Mouse (Mus musculus): Measurements from ENCODE around the gene Capn8. TPM values are rescaled to one million over a fixed set of nuclear protein-coding genes. Genes with fewer than 3 reads are reported as not detected.
A peak's percentile ranks its signal among the peaks of the same experiment; 100 is the strongest.
"Not testable (repeated sequence)": the region's sequence is repeated elsewhere in the genome, so short reads cannot be mapped to it uniquely, and the experiment has no call there.

The Capn8 gene
- polyA plus RNA-seq, 1 experiment from 2014 or later = not detected

DNA sequence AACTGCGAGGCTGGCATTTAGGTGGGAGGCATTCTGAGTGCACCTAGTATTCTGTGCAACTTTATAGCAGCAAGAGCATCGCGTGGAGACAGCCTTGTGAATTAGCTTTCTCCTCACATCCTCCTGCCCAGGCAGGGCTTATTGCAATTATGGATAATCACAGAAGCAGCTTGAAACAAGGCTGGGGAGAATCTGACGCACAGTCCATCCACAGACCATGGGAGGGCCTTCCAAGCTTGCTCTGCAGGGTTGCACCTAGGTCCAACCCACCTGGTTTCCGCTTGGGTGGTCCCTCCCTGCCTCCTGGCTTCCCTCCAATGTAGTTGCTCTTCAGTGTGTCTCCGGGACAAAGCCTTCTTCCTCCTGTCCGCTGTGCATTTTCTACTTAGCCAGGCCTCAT is 74.2 kb downstream of the Capn8 start:
- no peaks in the 10 kb centered on the region for H3K9me3 ChIP-seq (replicated peaks; ENCODE audit: control insufficient read depth, low read length)
- H3K36me3 ChIP-seq (replicated peaks; ENCODE audit: control insufficient read depth, insufficient read depth, low read depth, low read length) = no peaks in the 10 kb centered on the region
- H3K27ac ChIP-seq (replicated peaks; ENCODE audit: low read depth, low read length) = no peak overlapping the region
- H3K4me3 ChIP-seq (ENCODE audit: low read depth, low read length) = no peak overlapping the region
- DNase-seq (ENCODE audit: low spot score) (peak; percentile 16), ATAC-seq (replicated peaks; ENCODE audit: insufficient number of reproducible peaks, low FRiP score, low TSS enrichment, low read depth) (no peak)
- 54% methylated on average over 7 of the region's 7 CpGs for WGBS
- H3K9ac ChIP-seq (replicated peaks; ENCODE audit: low read length) = no peak overlapping the region
- H3K27me3 ChIP-seq (ENCODE audit: control insufficient read depth, insufficient read depth, low read length) = no peaks in the 10 kb centered on the region
- no peaks in the 10 kb centered on the region; the same call in 1 of the 2 replicates for H3K4me1 ChIP-seq (ENCODE audit: control insufficient read depth, insufficient read depth, low read length)
- H3K4me2 ChIP-seq (ENCODE audit: low read depth, low read length) = no peak overlapping the region

DNA sequence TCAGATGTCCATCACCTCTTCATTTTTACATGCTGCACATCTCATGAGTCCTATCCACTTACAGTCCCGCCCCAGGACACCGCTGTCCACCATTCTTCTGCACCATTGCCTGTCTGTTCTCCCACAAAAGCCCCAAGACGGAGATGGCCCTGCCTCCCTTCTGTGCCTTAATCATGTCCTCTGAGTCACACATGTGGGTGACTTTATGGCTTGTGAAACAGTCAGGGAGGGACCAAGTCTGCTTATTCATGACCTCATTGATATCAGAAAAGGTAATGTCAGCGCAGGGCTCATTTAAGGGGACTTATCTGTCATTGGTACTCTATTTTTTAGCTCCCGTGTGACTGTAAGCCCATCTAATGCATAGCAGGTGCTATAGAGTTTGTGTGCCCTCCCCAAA is 74.6 kb downstream of the Capn8 start:
- H3K27me3 ChIP-seq (ENCODE audit: control insufficient read depth, insufficient read depth, low read length) = no peaks in the 10 kb centered on the region
- no peaks in the 10 kb centered on the region for H3K9me3 ChIP-seq (replicated peaks; ENCODE audit: control insufficient read depth, low read length)
- H3K4me3 ChIP-seq (ENCODE audit: low read depth, low read length) = no peak overlapping the region
- H3K36me3 ChIP-seq (replicated peaks; ENCODE audit: control insufficient read depth, insufficient read depth, low read depth, low read length) = no peaks in the 10 kb centered on the region
- DNase-seq (ENCODE audit: low spot score) (no peak), ATAC-seq (replicated peaks; ENCODE audit: insufficient number of reproducible peaks, low FRiP score, low TSS enrichment, low read depth) (no peak)
- 82% methylated on average over 5 of the region's 5 CpGs for WGBS
- no peak overlapping the region for H3K4me2 ChIP-seq (ENCODE audit: low read depth, low read length)
- H3K4me1 ChIP-seq (ENCODE audit: control insufficient read depth, insufficient read depth, low read length) = no peaks in the 10 kb centered on the region; the same call in 1 of the 2 replicates
- H3K9ac ChIP-seq (replicated peaks; ENCODE audit: low read length) = no peak overlapping the region
- H3K27ac ChIP-seq (replicated peaks; ENCODE audit: low read depth, low read length) = no peak overlapping the region

DNA sequence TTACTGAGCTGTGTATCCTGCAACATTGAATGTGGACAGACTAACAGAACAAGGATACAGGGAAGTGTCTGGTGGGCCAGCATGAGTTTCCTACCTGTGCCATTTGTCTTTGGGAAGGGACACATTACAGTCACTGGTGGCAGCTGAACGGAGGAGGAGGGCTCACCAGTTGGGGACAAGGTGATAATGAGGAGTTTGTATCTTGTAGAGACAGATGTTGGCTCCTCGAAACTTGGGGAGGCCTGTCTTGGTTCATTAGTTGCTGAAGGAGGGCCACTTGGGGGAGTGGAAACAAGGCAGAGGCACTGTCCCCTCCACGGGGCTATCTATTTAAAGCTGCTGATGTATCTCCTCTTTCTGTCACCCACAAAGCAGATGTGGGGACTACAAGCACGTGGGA is 75.3 kb downstream of the Capn8 start:
- no peak for ATAC-seq (replicated peaks; ENCODE audit: insufficient number of reproducible peaks, low FRiP score, low TSS enrichment, low read depth)
- no peaks in the 10 kb centered on the region; the same call in 1 of the 2 replicates for H3K4me1 ChIP-seq (ENCODE audit: control insufficient read depth, insufficient read depth, low read length)

DNA sequence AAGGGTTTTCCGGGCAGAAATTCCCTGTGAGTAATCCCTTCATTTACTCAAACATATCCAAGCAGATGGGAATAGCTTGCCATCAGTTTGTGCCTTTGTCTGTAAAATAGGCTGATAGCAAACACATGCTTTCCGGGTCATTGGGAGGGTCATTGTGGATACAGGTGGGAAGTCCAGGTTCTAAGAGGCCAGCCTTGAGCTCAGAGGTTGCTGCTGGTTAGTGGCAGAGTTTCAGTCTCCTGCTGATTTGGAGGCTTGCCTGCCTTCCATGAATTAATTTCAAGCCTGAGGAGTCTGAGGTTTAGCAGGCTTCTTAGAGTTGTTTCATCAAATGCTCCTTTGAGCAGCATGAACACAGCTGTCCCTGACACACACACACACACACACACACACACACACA is 78.0 kb downstream of the Capn8 start:
- H3K4me2 ChIP-seq (ENCODE audit: low read depth, low read length) = no peak overlapping the region
- no peak overlapping the region for H3K27ac ChIP-seq (replicated peaks; ENCODE audit: low read depth, low read length)
- ATAC-seq (replicated peaks; ENCODE audit: insufficient number of reproducible peaks, low FRiP score, low TSS enrichment, low read depth) = no peak
- no peaks in the 10 kb centered on the region for H3K27me3 ChIP-seq (ENCODE audit: control insufficient read depth, insufficient read depth, low read length)
- H3K36me3 ChIP-seq (replicated peaks; ENCODE audit: control insufficient read depth, insufficient read depth, low read depth, low read length) = no peaks in the 10 kb centered on the region
- H3K9ac ChIP-seq (replicated peaks; ENCODE audit: low read length) = no peak overlapping the region
- 43% methylated on average over 2 of the region's 2 CpGs for WGBS
- peak; percentile 46 for DNase-seq (ENCODE audit: low spot score)
- no peaks in the 10 kb centered on the region; the same call in 1 of the 2 replicates for H3K4me1 ChIP-seq (ENCODE audit: control insufficient read depth, insufficient read depth, low read length)
- no peaks in the 10 kb centered on the region for H3K9me3 ChIP-seq (replicated peaks; ENCODE audit: control insufficient read depth, low read length)
- H3K4me3 ChIP-seq (ENCODE audit: low read depth, low read length) = no peak overlapping the region

More for the DNA sequence above, 75.3 kb downstream of the Capn8 start:
- 68% methylated on average over 4 of the region's 4 CpGs for whole genome bisulfite sequencing
- Histone ChIP-seq H3K4me3 (ENCODE audit: low read depth, low read length) (no peak overlapping the region), H3K4me2 (ENCODE audit: low read depth, low read length) (no peak overlapping the region), H3K36me3 (replicated peaks; ENCODE audit: control insufficient read depth, insufficient read depth, low read depth, low read length) (no peaks in the 10 kb centered on the region), H3K27ac (replicated peaks; ENCODE audit: low read depth, low read length) (no peak overlapping the region), H3K9me3 (replicated peaks; ENCODE audit: control insufficient read depth, low read length) (no peaks in the 10 kb centered on the region), H3K27me3 (ENCODE audit: control insufficient read depth, insufficient read depth, low read length) (no peaks in the 10 kb centered on the region), H3K9ac (replicated peaks; ENCODE audit: low read length) (no peak overlapping the region)
- DNase-seq (ENCODE audit: low spot score) = no peak

DNA sequence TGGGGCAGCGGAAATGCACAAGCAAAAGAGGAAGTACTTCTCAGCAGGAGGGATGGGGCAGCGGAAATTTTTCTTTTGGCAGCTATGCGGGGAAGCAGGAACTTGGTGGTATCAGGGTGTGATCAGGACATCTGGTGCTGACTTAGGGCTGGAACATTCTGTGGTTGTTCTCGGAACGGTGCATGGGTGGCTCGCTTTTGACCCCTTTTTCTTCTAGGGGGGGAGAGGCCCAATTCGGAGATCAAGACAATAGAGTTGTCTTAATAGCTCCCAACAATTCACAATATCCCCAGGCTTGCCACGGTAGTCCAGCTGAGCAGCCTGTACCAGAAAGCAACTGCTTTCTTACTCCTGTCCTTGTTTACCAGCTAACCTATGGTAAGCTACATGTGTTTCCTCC is 79.6 kb downstream of the Capn8 start:
- not testable (repeated sequence) for H3K27me3 ChIP-seq (ENCODE audit: control insufficient read depth, insufficient read depth, low read length); H3K36me3 ChIP-seq (replicated peaks; ENCODE audit: control insufficient read depth, insufficient read depth, low read depth, low read length); H3K9ac ChIP-seq (replicated peaks; ENCODE audit: low read length); H3K4me3 ChIP-seq (ENCODE audit: low read depth, low read length); DNase-seq (ENCODE audit: low spot score); H3K4me2 ChIP-seq (ENCODE audit: low read depth, low read length); H3K4me1 ChIP-seq (ENCODE audit: control insufficient read depth, insufficient read depth, low read length); ATAC-seq (replicated peaks; ENCODE audit: insufficient number of reproducible peaks, low FRiP score, low TSS enrichment, low read depth); H3K27ac ChIP-seq (replicated peaks; ENCODE audit: low read depth, low read length); H3K9me3 ChIP-seq (replicated peaks; ENCODE audit: control insufficient read depth, low read length)
- WGBS = 84% methylated on average over 8 of the region's 8 CpGs

DNA sequence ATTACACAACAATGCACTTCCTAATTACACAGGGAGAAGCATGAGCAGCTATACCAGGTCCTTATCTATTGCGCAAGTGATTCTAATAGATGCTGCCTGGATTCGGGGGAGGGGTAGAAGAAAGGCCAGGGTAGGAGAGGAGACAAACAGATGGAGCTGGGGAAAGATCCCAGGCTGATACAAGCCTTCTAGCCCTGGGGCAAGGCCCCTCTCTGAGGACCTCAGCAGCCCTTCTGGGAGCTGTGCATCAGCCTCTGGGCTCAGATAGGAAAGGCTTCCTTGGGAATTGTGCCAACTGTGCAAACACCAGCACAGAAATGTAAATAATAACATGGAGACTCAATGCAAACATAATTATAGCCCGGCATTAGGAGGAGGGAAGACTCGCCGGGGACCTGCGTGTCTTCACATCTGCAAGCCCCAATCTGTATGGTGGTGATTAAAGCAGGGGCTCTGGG is 80.4 kb downstream of the Capn8 start:
- no peak overlapping the region for H3K4me2 ChIP-seq (ENCODE audit: low read depth, low read length)
- no peak overlapping the region for H3K27ac ChIP-seq (replicated peaks; ENCODE audit: low read depth, low read length)
- WGBS = 33% methylated on average over 6 of the region's 6 CpGs
- H3K27me3 ChIP-seq (ENCODE audit: control insufficient read depth, insufficient read depth, low read length) = no peaks in the 10 kb centered on the region
- H3K36me3 ChIP-seq (replicated peaks; ENCODE audit: control insufficient read depth, insufficient read depth, low read depth, low read length) = no peaks in the 10 kb centered on the region
- no peak for ATAC-seq (replicated peaks; ENCODE audit: insufficient number of reproducible peaks, low FRiP score, low TSS enrichment, low read depth)
- no peaks in the 10 kb centered on the region for H3K4me1 ChIP-seq (ENCODE audit: control insufficient read depth, insufficient read depth, low read length)
- H3K9me3 ChIP-seq (replicated peaks; ENCODE audit: control insufficient read depth, low read length) = no peaks in the 10 kb centered on the region
- no peak overlapping the region for H3K4me3 ChIP-seq (ENCODE audit: low read depth, low read length)
- DNase-seq (ENCODE audit: low spot score) = no peak
- H3K9ac ChIP-seq (replicated peaks; ENCODE audit: low read length) = no peak overlapping the region

DNA sequence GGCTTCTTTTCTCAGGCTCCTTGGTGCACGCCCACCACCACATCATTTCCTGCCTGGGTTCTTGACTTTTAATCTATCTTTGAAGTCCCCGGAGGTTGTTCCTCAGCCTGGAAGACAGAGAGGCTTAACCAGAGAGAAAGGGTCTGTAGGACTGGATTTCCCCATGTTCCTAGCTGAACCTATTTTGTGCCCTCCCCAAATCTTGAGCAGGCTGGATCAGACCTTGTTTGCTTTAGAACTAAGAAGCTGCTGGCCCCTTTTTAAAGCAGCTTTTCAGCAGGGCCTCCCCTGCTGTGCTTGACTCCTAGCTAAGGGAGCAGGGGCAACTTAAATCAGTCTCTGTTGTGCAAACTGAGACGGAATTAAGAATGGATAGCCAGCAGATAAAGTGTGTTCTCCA is 82.0 kb downstream of the Capn8 start:
- H3K9ac ChIP-seq (replicated peaks; ENCODE audit: low read length) = no peak overlapping the region
- no peak for ATAC-seq (replicated peaks; ENCODE audit: insufficient number of reproducible peaks, low FRiP score, low TSS enrichment, low read depth)
- H3K9me3 ChIP-seq (replicated peaks; ENCODE audit: control insufficient read depth, low read length) = no peaks in the 10 kb centered on the region
- no peak for DNase-seq (ENCODE audit: low spot score)
- no peaks in the 10 kb centered on the region for H3K36me3 ChIP-seq (replicated peaks; ENCODE audit: control insufficient read depth, insufficient read depth, low read depth, low read length)
- no peak overlapping the region for H3K4me3 ChIP-seq (ENCODE audit: low read depth, low read length)
- H3K27ac ChIP-seq (replicated peaks; ENCODE audit: low read depth, low read length) = no peak overlapping the region
- H3K4me2 ChIP-seq (ENCODE audit: low read depth, low read length) = no peak overlapping the region
- H3K4me1 ChIP-seq (ENCODE audit: control insufficient read depth, insufficient read depth, low read length) = no peaks in the 10 kb centered on the region
- 44% methylated on average over 3 of the region's 3 CpGs for WGBS
- no peaks in the 10 kb centered on the region for H3K27me3 ChIP-seq (ENCODE audit: control insufficient read depth, insufficient read depth, low read length)

DNA sequence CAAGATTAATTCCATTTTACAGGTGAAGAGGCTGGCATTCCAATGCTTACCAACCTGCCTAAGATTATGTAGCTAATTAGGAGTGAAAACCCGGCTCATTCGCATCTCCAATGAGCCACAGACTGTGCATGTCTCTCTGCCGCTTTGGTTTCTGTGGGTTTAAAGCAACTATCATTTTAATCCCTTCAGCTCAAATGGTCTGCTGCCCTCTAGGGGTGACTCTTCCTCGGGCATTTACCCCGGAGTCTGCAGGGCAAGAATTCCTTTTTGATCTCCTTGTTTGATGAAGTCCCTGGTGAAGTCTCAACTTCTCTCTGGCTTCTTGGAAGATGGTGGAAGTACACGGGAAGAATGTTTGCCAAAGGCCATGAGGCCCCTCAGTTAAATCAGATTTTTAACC is 93.0 kb downstream of the Capn8 start:
- Histone ChIP-seq H3K27me3 (ENCODE audit: control insufficient read depth, insufficient read depth, low read length) (no peaks in the 10 kb centered on the region), H3K9ac (replicated peaks; ENCODE audit: low read length) (no peak overlapping the region), H3K9me3 (replicated peaks; ENCODE audit: control insufficient read depth, low read length) (no peaks in the 10 kb centered on the region), H3K36me3 (replicated peaks; ENCODE audit: control insufficient read depth, insufficient read depth, low read depth, low read length) (no peaks in the 10 kb centered on the region), H3K4me2 (ENCODE audit: low read depth, low read length) (no peak overlapping the region), H3K27ac (replicated peaks; ENCODE audit: low read depth, low read length) (no peak overlapping the region), H3K4me1 (ENCODE audit: control insufficient read depth, insufficient read depth, low read length) (no peaks in the 10 kb centered on the region), H3K4me3 (ENCODE audit: low read depth, low read length) (no peak overlapping the region)
- 23% methylated on average over 6 of the region's 6 CpGs for WGBS
- no peak for ATAC-seq (replicated peaks; ENCODE audit: insufficient number of reproducible peaks, low FRiP score, low TSS enrichment, low read depth)
- DNase-seq (ENCODE audit: low spot score) = peak; percentile 80

Measured in embryonic facial prominence, embryonic 11.5 days (tissue).